Mouse (Mus musculus): ENCODE measurements around the gene Gfap. TPM values are rescaled to one million over a fixed set of nuclear protein-coding genes. Genes with fewer than 3 reads are reported as not detected.

Gfap gene
- total and polyA plus RNA-seq, 2 experiments from 2014 or later: 0.10 TPM; not detected in 1

GRCm38 (mm10) chr11:102887433-102887832, 13.3 kb downstream of the Gfap start:
- Histone ChIP-seq H3K27ac (ENCODE audit: low read depth) (no peak overlapping the region), H3K27me3 (ENCODE audit: control insufficient read depth, insufficient read depth, low read length) (peaks cover 5% of the 10 kb centered on the region; the same call in 1 of the 2 replicates), H3K9ac (replicated peaks; ENCODE audit: low read depth, low read length) (no peak overlapping the region), H3K36me3 (replicated peaks; ENCODE audit: control insufficient read depth, insufficient read depth, low read length) (no peaks in the 10 kb centered on the region), H3K4me1 (ENCODE audit: control insufficient read depth, insufficient read depth) (peaks cover 9% of the 10 kb centered on the region), H3K4me2 (ENCODE audit: low read depth, low read length) (no peak overlapping the region), H3K9me3 (replicated peaks; ENCODE audit: control insufficient read depth, low read length) (no peaks in the 10 kb centered on the region), H3K4me3 (ENCODE audit: low read depth, low read length) (no peak overlapping the region)
- ATAC-seq (ENCODE audit: insufficient read depth, low read depth): no peak
- TF ChIP-seq EP300 (IDR thresholded peaks at IDR 0.05; ENCODE audit: low read depth) (no peak), CTCF (IDR thresholded peaks at IDR 0.05; ENCODE audit: low read depth) (no peak)
- WGBS: 74% methylated on average over 5 of the region's 5 CpGs
- DNase-seq (ENCODE audit: low spot score): no peak

- no peaks in the 10 kb centered on the region for H3K36me3 ChIP-seq (replicated peaks; ENCODE audit: control insufficient read depth, insufficient read depth, low read length)
- H3K9ac ChIP-seq (replicated peaks; ENCODE audit: low read depth, low read length): no peak within 1 kb of the TSS
- DNase-seq (ENCODE audit: low spot score) (peak; percentile 16), ATAC-seq (ENCODE audit: insufficient read depth, low read depth) (no peak)
- 40% methylated on average over 10 of the region's 10 CpGs for WGBS
- TF ChIP-seq EP300 (IDR thresholded peaks at IDR 0.05; ENCODE audit: low read depth) (no peak), CTCF (IDR thresholded peaks at IDR 0.05; ENCODE audit: low read depth) (no peak)
- 0 out of 2 replicates have a peak, but pooled peaks cover 4% of the 10 kb centered on the region for H3K27me3 ChIP-seq (ENCODE audit: control insufficient read depth, insufficient read depth, low read length)
- H3K4me1 ChIP-seq (ENCODE audit: control insufficient read depth, insufficient read depth): peaks cover 19% of the 10 kb centered on the region
- no peak within 1 kb of the TSS for H3K4me3 ChIP-seq (ENCODE audit: low read depth, low read length)
- H3K27ac ChIP-seq (ENCODE audit: low read depth): no peak within 1 kb of the TSS
- H3K4me2 ChIP-seq (ENCODE audit: low read depth, low read length): no peak within 1 kb of the TSS
- no peaks in the 10 kb centered on the region for H3K9me3 ChIP-seq (replicated peaks; ENCODE audit: control insufficient read depth, low read length)
These were observed 16.0 kb downstream of the Gfap start, which contains the start of gene Fam187a for GRCm38 (mm10) chr11:102884616-102885219. Gene Fam187a (plus strand): TSS chr11:102885169.

- Histone ChIP-seq H3K36me3 (replicated peaks; ENCODE audit: control insufficient read depth, insufficient read depth, low read length) (peaks cover 13% of the 10 kb centered on the region), H3K4me1 (ENCODE audit: control insufficient read depth, insufficient read depth) (peaks cover 19% of the 10 kb centered on the region), H3K4me2 (ENCODE audit: low read depth, low read length) (peak overlapping the region; percentile 91), H3K9me3 (replicated peaks; ENCODE audit: control insufficient read depth, low read length) (no peaks in the 10 kb centered on the region), H3K9ac (replicated peaks; ENCODE audit: low read depth, low read length) (peak overlapping the region; percentile 78; the same call in 1 of the 2 replicates), H3K27me3 (ENCODE audit: control insufficient read depth, insufficient read depth, low read length) (0 out of 2 replicates have a peak, but pooled peaks cover 4% of the 10 kb centered on the region), H3K4me3 (ENCODE audit: low read depth, low read length) (peak overlapping the region; percentile 69), H3K27ac (ENCODE audit: low read depth) (peak overlapping the region; percentile 85; the same call in 1 of the 2 replicates)
- ATAC-seq (ENCODE audit: insufficient read depth, low read depth) (0 out of 2 replicates have a peak, but pooled peaks have one; percentile 25), DNase-seq (ENCODE audit: low spot score) (no peak)
- WGBS: 10% methylated on average over 13 of the region's 13 CpGs
- TF ChIP-seq EP300 (IDR thresholded peaks at IDR 0.05; ENCODE audit: low read depth) (no peak), CTCF (IDR thresholded peaks at IDR 0.05; ENCODE audit: low read depth) (no peak)
These were observed 19.2 kb downstream of the Gfap start for GRCm38 (mm10) chr11:102881314-102882198.

GRCm38 (mm10) chr11:102880585-102881313, 20.0 kb downstream of the Gfap start, which contains the start of the genes Eftud2 and Ccdc103:
Gene Eftud2 (minus strand): TSS chr11:102880985.
Gene Ccdc103 (plus strand): TSS chr11:102881204.
- peak within 1 kb of the TSS; percentile 69 for H3K4me3 ChIP-seq (ENCODE audit: low read depth, low read length)
- peaks cover 21% of the 10 kb centered on the region for H3K36me3 ChIP-seq (replicated peaks; ENCODE audit: control insufficient read depth, insufficient read depth, low read length)
- peak within 1 kb of the TSS; percentile 91 for H3K4me2 ChIP-seq (ENCODE audit: low read depth, low read length)
- H3K27me3 ChIP-seq (ENCODE audit: control insufficient read depth, insufficient read depth, low read length): no peaks in the 10 kb centered on the region
- peak; percentile 85 for DNase-seq (ENCODE audit: low spot score)
- WGBS: under 1% methylated on average over 62 of the region's 62 CpGs
- TF ChIP-seq EP300 (IDR thresholded peaks at IDR 0.05; ENCODE audit: low read depth) (peak; percentile 99), CTCF (IDR thresholded peaks at IDR 0.05; ENCODE audit: low read depth) (no peak)
- peak within 1 kb of the TSS; percentile 78 for H3K9ac ChIP-seq (replicated peaks; ENCODE audit: low read depth, low read length)
- no peaks in the 10 kb centered on the region for H3K9me3 ChIP-seq (replicated peaks; ENCODE audit: control insufficient read depth, low read length)
- H3K4me1 ChIP-seq (ENCODE audit: control insufficient read depth, insufficient read depth): peaks cover 19% of the 10 kb centered on the region
- H3K27ac ChIP-seq (ENCODE audit: low read depth): peak within 1 kb of the TSS; percentile 85
- peak; percentile 84 for ATAC-seq (ENCODE audit: insufficient read depth, low read depth)

GRCm38 (mm10) chr11:102879558-102879957, 21.2 kb downstream of the Gfap start:
- Histone ChIP-seq H3K4me2 (ENCODE audit: low read depth, low read length) (no peak overlapping the region), H3K27ac (ENCODE audit: low read depth) (no peak overlapping the region), H3K4me1 (ENCODE audit: control insufficient read depth, insufficient read depth) (peaks cover 16% of the 10 kb centered on the region), H3K4me3 (ENCODE audit: low read depth, low read length) (no peak overlapping the region), H3K36me3 (replicated peaks; ENCODE audit: control insufficient read depth, insufficient read depth, low read length) (peaks cover 33% of the 10 kb centered on the region), H3K27me3 (ENCODE audit: control insufficient read depth, insufficient read depth, low read length) (no peaks in the 10 kb centered on the region), H3K9me3 (replicated peaks; ENCODE audit: control insufficient read depth, low read length) (no peaks in the 10 kb centered on the region), H3K9ac (replicated peaks; ENCODE audit: low read depth, low read length) (no peak overlapping the region)
- DNase-seq (ENCODE audit: low spot score) (no peak), ATAC-seq (ENCODE audit: insufficient read depth, low read depth) (no peak)
- no peak for TF ChIP-seq CTCF (IDR thresholded peaks at IDR 0.05; ENCODE audit: low read depth)
- no peak for TF ChIP-seq EP300 (IDR thresholded peaks at IDR 0.05; ENCODE audit: low read depth)
- 89% methylated on average over 2 of the region's 2 CpGs for WGBS

Measured in heart, postnatal 0 days (tissue).